Mouse (Mus musculus) monocyte, adult 5-6 weeks (primary cell): ENCODE data around the gene Sema4b. TPM values are rescaled to one million over a fixed set of nuclear protein-coding genes. Genes with fewer than 3 reads are reported as not detected.

Experiments
- ATAC-seq: fragments of 153-309, 156-312 bp; replicated peaks from 2 replicates; pipeline ENCODE4 v1.8.0; 2017; ENCODE audit warnings: mild to moderate bottlenecking; ENCODE audit not compliant: low TSS enrichment, insufficient number of reproducible peaks, severe bottlenecking, poor library complexity, low FRiP score
- total RNA-seq: library from RNA; stranded (forward); fragments of 200-1000, 200-491, 200-594 nt; gene quantifications from 3 replicates; pipeline ENCODE4 v1.2.3, GENCODE M21; 2017

The Sema4b gene
- total RNA-seq, 1 experiment from 2014 or later: 7.4 TPM

DNA sequence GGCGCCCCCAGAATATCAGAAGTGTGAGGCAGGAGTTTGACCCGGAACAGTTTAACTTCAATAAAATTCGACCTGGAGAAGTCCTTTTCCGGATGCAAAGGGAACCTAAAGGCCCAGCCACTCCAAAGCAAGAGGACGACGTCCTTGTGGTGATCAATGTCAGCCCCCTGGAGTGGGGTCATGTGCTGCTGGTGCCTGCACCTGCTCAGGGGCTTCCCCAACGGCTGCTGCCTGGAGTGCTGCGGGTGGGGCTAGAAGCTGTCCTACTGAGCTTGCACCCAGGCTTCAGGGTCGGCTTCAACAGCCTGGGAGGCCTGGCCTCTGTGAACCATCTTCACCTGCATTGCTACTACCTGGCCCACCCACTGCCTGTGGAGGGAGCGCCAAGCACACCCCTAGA lies 51.9 kb downstream of the Sema4b start:
- no peak for ATAC-seq

DNA sequence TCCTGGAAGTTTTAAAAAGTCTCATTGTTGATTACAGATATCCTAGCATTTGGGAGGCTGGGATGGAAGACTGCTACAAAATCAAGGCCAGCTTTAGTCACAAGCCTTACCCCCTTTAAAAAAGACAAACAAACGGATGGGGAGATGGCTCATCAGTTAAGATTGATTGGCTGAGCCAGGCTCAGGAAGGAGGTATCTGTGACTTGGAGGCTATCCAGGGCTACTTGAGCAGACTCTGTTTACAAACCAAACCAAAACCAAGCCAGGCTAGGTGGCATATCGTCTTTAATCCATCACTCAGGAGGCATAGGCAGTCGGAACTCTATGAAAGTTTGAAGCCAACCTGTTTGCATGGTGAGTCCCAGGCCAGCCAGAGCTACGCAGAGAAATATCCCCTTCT lies 55.0 kb downstream of the Sema4b start:
- no peak for ATAC-seq

DNA sequence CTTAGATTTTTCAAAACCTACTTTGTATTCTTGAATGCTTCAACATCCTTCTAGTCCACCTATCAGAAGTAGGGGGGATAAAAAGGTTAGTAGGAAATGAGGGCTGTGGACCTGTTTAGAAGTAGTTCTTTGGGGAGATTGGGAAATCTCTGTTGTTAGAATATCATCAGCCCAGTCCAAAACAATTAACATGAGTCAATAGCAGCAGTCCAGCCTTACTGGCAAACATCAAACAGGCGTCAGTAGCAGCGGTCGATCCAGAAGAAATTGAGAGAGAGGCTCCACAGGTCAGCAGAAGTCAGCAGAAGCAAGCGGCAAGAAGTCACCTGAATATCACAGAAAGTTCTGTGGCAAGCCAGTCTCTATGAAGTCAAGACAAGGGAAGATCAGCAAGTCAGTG lies 58.2 kb downstream of the Sema4b start:
- no peak for ATAC-seq

GRCm38 (mm10) chr7:80246148-80246721 lies 59.6 kb downstream of the Sema4b start, which contains the start of gene Ttll13:
Ttll13 (plus strand) TSS chr7:80246376.
- peak; percentile 99 for ATAC-seq

DNA sequence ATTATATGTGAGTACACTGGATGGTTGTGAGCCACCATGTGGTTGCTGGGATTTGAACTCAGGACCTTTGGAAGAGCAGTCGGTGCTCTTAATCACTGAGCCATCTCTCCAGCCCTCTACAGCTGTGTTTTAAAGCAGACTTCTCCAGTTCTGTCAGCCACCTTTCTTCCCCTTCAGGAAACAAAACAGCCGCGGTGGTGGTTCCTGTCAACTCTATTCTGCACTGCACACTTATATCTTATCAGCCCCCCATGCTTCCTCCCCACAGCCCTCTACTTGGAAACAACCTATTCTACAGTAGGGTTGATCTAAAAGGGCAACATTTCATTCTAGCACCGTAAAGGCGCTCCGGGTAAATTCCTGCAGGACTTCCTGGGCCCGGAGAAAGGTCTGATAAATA lies 60.2 kb downstream of the Sema4b start:
- ATAC-seq: no peak

GRCm38 (mm10) chr7:80252437-80252836 lies 65.8 kb downstream of the Sema4b start:
- no peak for ATAC-seq

GRCm38 (mm10) chr7:80252886-80253285 lies 66.2 kb downstream of the Sema4b start:
- ATAC-seq: no peak

DNA sequence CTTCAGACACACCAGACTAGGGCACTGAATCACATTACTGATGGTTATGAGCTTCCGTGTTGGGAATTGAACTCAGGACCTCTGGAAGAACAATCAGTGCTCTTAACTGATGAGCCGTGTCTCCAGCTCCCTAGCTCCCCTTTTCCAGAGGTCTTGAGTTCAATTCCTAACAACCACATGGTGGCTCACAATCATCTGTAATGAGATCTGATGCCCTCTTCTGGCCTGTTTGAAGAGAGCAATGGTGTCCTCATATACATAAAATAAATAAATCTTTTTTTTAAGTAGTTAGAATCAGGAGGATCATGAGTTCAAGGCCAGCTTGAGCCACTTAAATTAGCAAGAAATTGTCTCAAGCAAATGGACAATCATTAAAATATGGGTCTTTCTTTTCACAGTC lies 69.3 kb downstream of the Sema4b start:
- no peak for ATAC-seq

GRCm38 (mm10) chr7:80257706-80258105 lies 71.1 kb downstream of the Sema4b start:
- ATAC-seq: no peak

DNA sequence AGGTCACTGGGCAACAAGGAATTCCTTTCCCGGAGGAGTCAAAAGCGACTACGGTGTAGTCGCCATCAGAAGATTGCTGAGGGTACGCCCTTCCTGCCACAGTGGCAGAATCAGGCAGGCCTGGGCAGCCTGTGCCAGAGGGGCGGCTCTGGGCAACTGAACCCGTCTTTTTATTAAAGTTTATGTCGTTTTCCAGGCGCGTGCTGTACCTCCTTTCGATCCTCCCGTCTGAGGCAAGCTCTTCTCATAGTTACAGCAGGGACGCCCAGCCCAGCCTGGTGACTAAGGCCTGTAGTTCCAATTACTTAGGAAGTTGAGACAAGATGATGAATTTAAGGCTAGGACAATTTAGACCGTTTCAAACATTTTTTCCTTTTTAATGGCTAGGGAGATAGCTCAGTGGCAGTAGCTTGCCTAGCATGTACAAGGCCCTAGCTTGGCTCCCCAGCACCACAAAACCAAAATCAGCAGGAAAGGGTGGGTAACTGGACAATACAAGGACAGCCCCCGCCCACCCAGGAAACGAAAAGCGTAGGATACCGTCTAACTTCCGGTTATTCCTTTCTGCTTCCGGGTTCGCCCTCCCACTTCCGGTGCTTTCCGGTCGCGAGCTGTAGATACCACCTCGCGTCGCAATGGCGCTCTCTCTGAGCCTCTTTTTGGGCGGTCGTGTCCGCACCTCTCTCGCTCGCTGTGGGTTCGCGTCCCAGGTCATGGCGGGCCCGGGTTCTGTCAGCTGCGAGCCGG lies 74.2 kb downstream of the Sema4b start, which contains the start of gene Ngrn:
Gene Ngrn, plus strand, starts transcription at position 591 of the 747 bp plus-strand sequence.
- peak; percentile 95 for ATAC-seq

GRCm38 (mm10) chr7:80261372-80261990 lies 74.8 kb downstream of the Sema4b start:
- no peak for ATAC-seq

DNA sequence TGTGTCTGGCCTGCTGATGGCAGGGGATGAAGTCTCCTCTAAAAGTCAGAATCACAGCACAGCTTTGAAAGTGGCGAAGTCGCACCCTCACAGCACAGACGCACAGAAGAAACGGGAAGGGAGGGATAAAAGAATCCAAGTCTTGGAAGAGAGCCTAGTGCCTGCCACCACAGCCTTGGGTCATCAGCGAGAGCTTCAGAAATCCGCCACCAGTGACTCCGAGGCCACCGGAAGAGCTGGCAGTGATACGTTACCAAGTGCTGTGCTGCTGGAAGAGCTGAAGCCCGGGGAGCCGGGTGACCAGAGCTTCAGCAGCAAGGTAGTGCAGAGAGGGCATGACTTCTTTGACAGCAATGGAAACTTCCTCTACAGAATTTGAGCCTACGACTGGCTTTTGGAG lies 78.0 kb downstream of the Sema4b start:
- ATAC-seq: no peak

DNA sequence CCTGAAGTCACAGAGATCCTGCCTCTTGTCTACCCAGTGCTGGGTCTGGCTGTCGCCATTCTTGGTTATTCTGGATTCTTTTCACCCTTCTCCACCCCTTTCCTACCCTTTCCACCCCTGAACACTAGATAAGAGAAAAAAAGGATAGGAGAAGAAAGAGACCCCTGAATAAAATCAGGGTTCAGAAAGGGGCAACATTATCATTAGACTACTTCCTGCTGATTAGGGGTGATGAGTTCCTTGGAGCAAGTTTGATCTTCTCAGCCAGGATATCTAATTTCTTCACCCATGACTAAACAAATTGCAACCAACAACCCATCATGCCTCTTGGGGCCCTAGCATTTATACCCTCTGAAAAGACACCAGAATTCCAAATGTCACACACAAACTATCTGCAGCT lies 81.1 kb downstream of the Sema4b start:
- ATAC-seq: no peak

DNA sequence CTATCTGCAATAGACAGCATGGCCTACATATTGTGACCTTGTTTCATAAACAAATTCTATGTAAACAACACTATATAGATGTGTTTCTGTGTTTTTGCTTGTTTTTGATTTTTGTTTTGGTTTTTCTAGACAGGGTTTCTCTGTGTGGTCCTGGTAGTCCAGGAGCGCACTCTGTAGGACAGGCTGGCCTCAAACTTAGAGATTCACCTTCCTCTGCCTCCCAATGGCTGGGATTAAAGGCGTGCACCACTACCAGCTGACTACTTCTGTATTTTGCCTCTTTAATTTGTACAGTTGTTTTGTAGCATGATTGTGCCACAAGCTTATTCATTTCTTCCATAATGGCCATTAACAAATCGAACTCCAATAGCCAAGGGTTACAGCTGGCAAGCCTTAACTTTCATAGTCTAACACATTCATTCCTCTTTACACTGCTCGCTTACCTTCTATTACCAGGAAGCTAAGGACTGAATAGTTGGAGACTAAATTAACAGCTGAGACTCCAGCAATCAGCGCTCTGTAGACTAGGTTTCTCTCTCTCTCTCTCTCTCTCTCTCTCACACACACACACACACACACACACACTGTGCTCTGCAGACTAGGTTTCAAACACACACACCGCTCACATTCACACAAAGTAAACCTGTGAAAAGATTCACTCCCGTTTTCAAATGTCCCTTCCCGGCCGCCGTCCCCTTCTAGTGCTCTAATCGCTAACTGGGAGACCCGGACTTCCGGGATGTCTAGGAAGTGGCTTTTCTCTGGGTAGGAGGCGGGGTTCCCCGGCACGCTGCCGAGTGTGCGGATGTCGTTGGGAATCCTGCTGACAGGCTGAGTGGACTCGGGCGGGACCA lies 82.5 kb downstream of the Sema4b start, which contains the start of gene Vps33b:
Gene Vps33b, plus strand, starts transcription at position 753 of the 854 bp plus-strand sequence.
- ATAC-seq: peak; percentile 96

- ATAC-seq: no peak; the same call in 1 of the 2 replicates
Measured at GRCm38 (mm10) chr7:80269751-80270255, 83.2 kb downstream of the Sema4b start.

DNA sequence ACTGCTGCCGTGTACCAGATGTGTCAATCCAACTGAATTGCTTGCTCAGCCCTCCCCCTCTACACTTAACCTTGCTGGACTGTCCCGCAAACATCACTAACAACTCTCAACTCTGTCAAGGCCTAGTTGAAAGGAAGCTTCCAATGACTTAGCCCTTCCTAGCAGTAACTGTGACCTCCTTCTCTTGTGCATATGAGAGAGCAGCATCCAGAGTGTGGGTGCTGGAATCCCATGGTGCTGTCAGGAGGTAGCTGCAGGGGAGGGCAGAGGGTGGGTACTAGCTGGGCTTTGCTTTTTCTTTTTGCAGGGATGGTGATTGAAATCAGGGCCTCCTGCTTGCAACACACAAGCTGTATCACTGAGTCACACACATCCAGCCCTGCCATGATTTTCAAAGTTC lies 86.8 kb downstream of the Sema4b start:
- no peak for ATAC-seq
